Mouse (Mus musculus) olfactory bulb, adult 2 months (tissue): Measurements from ENCODE around the gene Ccl8.

Source experiments
- CTCF ChIP-seq: fragments of 200-500 bp; IDR thresholded peaks from 2 replicates; pipeline ENCODE4 v1.5.1; 2012; ENCODE audit warnings: low read depth, mild to moderate bottlenecking, low read length, moderate library complexity; ENCODE audit not compliant: insufficient read depth
- POLR2A ChIP-seq: fragments of 200-500 bp; IDR thresholded peaks from 2 replicates; pipeline ENCODE4 v1.6.1; 2012; ENCODE audit warnings: mild to moderate bottlenecking, low read depth, low read length, moderate library complexity; ENCODE audit not compliant: insufficient read depth

DNA sequence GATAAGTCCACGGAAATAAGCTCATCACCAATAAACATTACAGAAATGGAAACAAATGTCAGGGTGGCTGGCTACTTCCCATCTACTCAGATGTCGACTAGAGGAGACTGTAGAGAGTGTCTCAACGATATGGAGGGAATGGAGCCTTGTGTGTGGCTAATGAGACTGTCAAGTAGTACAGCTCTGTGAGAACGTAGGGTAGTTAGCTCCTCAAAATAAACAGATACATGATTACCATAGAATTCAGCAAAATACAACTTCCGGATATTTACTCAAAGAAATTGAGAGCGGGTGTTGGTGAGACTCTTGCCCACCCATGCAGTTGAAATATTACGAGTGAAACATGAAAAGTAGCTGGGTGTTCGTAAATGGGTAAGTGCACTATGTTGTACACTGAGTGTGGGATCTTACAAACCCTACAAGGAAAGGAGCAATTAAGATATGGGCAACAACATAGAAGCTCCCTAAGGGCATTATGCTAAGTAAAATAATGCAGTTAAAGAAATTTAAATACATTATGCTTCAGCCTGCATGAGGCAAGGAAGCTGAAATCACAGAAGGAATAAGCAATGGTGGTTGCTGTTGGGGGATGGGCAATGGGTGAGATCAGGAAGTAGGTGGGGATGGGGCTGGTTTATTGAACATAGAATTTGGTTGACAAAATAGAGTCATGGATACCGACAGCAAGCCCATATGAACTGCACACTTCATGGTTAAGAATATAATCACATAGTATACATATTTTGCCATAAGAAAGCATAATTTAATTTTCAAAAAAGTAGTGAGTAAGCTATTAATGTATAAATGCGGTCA is 15.3 kb upstream of the Ccl8 start:
- TF ChIP-seq POLR2A (no peak), CTCF (no peak)
